16 mouse cellular contexts compared by ENCODE assay signal in the genomic region with DNA sequence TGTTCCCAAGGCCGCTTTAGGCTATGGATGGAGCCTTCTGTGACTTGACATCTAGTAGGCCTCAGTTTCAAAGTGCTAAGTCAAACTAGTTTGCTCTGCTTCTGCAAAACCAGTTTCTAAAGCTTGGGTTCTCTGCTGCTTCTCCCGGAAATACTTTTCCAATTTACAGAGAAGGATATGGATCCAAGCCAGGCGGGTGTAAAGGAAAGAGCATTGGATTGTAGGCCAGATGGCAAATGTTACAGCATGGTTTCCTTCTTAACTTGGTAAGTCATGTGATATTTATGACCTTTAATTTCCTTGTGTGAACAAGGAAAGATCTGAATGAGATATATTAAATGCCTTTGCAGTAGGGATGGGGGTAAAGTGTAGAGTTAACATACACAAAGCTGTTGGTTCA. TPM values are rescaled to one million over a fixed set of nuclear protein-coding genes. Genes with fewer than 3 reads are reported as not detected.
"Had no signal": no experiment of that assay in that cellular context is flagged by ENCODE, and none has a peak within 500 bp of the region (broad histone marks: within the 10 kb centered on the region; RNA-seq: fewer than 3 reads in every experiment).

No protein-coding gene starts in this region.

- H3K9ac ChIP-seq: intestine, embryonic 15.5 days; liver, embryonic 13.5 days; liver, postnatal 0 days; midbrain, embryonic 13.5 days; stomach, embryonic 15.5 days had no signal

- H3K9me3 ChIP-seq: intestine, embryonic 15.5 days; liver, embryonic 13.5 days; midbrain, embryonic 13.5 days; stomach, embryonic 15.5 days had no signal

- H3K4me1 ChIP-seq: intestine, embryonic 15.5 days; liver, embryonic 13.5 days; midbrain, embryonic 13.5 days; stomach, embryonic 15.5 days had no signal

- ATAC-seq: intestine, embryonic 15.5 days; liver, postnatal 0 days; midbrain, embryonic 13.5 days had no signal

- H3K4me3 ChIP-seq: intestine, embryonic 15.5 days; liver, embryonic 13.5 days; midbrain, embryonic 13.5 days; stomach, embryonic 15.5 days had no signal

- H3K27me3 ChIP-seq: intestine, embryonic 15.5 days; liver, embryonic 13.5 days; midbrain, embryonic 13.5 days; stomach, embryonic 15.5 days had no signal

- DNase-seq: left cerebral cortex, postnatal 4 days; liver; liver, embryonic 13.5 days; liver, postnatal 0 days; lung, postnatal 36 days; right cerebral cortex, postnatal 14 days; thymus, adult 2 months; thymus, postnatal 25 days had no signal

- H3K4me2 ChIP-seq: intestine, embryonic 15.5 days; liver, embryonic 13.5 days; midbrain, embryonic 13.5 days; stomach, embryonic 15.5 days had no signal

- H3K27ac ChIP-seq: intestine, embryonic 15.5 days; liver, embryonic 13.5 days; midbrain, embryonic 13.5 days; stomach, embryonic 15.5 days had no signal

- H3K36me3 ChIP-seq: intestine, embryonic 15.5 days; liver, embryonic 13.5 days; midbrain, embryonic 13.5 days; stomach, embryonic 15.5 days had no signal

RNA-seq across cellular contexts. Expression of a gene that starts 52.2 kb away (rescaled TPM):
- total RNA-seq: megakaryocyte progenitor cell, adult 5-6 weeks had no signal
- polyA plus RNA-seq: intestine, embryonic 15.5 days; kidney, embryonic 14.5 days; liver, embryonic 13.5 days; liver, postnatal 0 days; neural tube, embryonic 14.5 days; spleen, adult 2 months; thymus, adult 2 months; urinary bladder, adult 2 months had no signal
